Mouse (Mus musculus) liver, adult 2 months (tissue): ENCODE data around the gene Dyrk1b.
"Not testable (repeated sequence)": the region's sequence is repeated elsewhere in the genome, so short reads cannot be mapped to it uniquely, and the experiment has no call there.

ENCODE experiments used
- CTCF ChIP-seq: fragments of 200-500 bp; IDR thresholded peaks from 2 replicates; pipeline ENCODE4 v1.5.1; 2011; ENCODE audit warnings: low read depth, low read length, control low read depth
- POLR2A ChIP-seq: fragments of 200-500 bp; IDR thresholded peaks from 2 replicates; pipeline ENCODE4 v1.6.1; 2011; ENCODE audit warnings: low read length, control low read depth; ENCODE audit not compliant: insufficient read depth; ENCODE audit errors: extremely low read depth

GRCm38 (mm10) chr7:28153595-28153994 is 25.7 kb upstream of the Dyrk1b start:
- not testable (repeated sequence) for TF ChIP-seq POLR2A, CTCF
